In genomic region chr6:112815604-112816003, GRCm38 (mm10) we compare ENCODE assay signal across 22 mouse cellular contexts.
A peak's percentile ranks its signal among the peaks of the same experiment; 100 is the strongest.
DNase-seq lines count a peak whose midpoint lies in the region; ATAC-seq lines count a peak whose summit lies in the region.
"Had no signal": no experiment of that assay in that cellular context is flagged by ENCODE, and none has a peak within 500 bp of the region (broad histone marks: within the 10 kb centered on the region; RNA-seq: fewer than 3 reads in every experiment).

No protein-coding gene starts in this region.

- DNase-seq in midbrain, embryonic 10.5 days (ENCODE audit: low spot score): no peak
- peak; percentile 10 for DNase-seq in R1 (ENCODE audit: low read depth, low spot score)
- no peak for DNase-seq in heart, adult 8-10 months (ENCODE audit: low spot score)
- DNase-seq in layer of hippocampus, adult 18-20 months (ENCODE audit: low spot score in 2 of 2): no peak
- DNase-seq: adrenal gland, postnatal 36 days; cerebellum, adult 9-10 months; gastrocnemius, adult 2 months; kidney, adult 8-10 months; kidney, postnatal 10 days; layer of hippocampus, postnatal 36 days; liver, postnatal 0 days; retina, postnatal 1 day; right cerebral cortex, postnatal 4 days had no signal

- no peak for ATAC-seq in forebrain, embryonic 12.5 days (ENCODE audit: low FRiP score)
- no peak for ATAC-seq in forebrain, embryonic 15.5 days (replicated peaks)
- no peak for ATAC-seq in midbrain, embryonic 16.5 days
- ATAC-seq in midbrain, embryonic 15.5 days (replicated peaks): no peak
- ATAC-seq: liver, postnatal 0 days; lung, postnatal 0 days had no signal

- no peak overlapping the region for H3K4me3 ChIP-seq in forebrain, embryonic 12.5 days (replicated peaks)
- H3K4me3 ChIP-seq in forebrain, embryonic 15.5 days: no peak overlapping the region
- no peak overlapping the region for H3K4me3 ChIP-seq in midbrain, embryonic 10.5 days
- no peak overlapping the region for H3K4me3 ChIP-seq in midbrain, embryonic 16.5 days (ENCODE audit: low read depth, low read length)
- H3K4me3 ChIP-seq in midbrain, embryonic 15.5 days: no peak overlapping the region
- H3K4me3 ChIP-seq: embryonic facial prominence, embryonic 15.5 days; gastrocnemius, adult 2 months; heart, embryonic 15.5 days; intestine, embryonic 15.5 days had no signal

- peaks cover 65% of the 10 kb centered on the region for H3K4me1 ChIP-seq in forebrain, embryonic 12.5 days
- peaks cover 24% of the 10 kb centered on the region for H3K4me1 ChIP-seq in forebrain, embryonic 15.5 days
- H3K4me1 ChIP-seq in midbrain, embryonic 10.5 days: peaks cover 73% of the 10 kb centered on the region
- peaks cover 42% of the 10 kb centered on the region for H3K4me1 ChIP-seq in midbrain, embryonic 16.5 days (ENCODE audit: control insufficient read depth, insufficient read depth, low read length)
- peaks cover 53% of the 10 kb centered on the region for H3K4me1 ChIP-seq in midbrain, embryonic 15.5 days
- H3K4me1 ChIP-seq: heart, embryonic 15.5 days; intestine, embryonic 15.5 days had no signal

- no peaks in the 10 kb centered on the region for H3K9me3 ChIP-seq in forebrain, embryonic 12.5 days
- no peaks in the 10 kb centered on the region for H3K9me3 ChIP-seq in forebrain, embryonic 15.5 days
- no peaks in the 10 kb centered on the region for H3K9me3 ChIP-seq in midbrain, embryonic 10.5 days (replicated peaks)
- H3K9me3 ChIP-seq in midbrain, embryonic 16.5 days (replicated peaks; ENCODE audit: control insufficient read depth, low read length, poor library complexity, severe bottlenecking): no peaks in the 10 kb centered on the region
- H3K9me3 ChIP-seq in midbrain, embryonic 15.5 days: no peaks in the 10 kb centered on the region
- H3K9me3 ChIP-seq: embryonic facial prominence, embryonic 15.5 days; heart, embryonic 15.5 days; intestine, embryonic 15.5 days had no signal

- H3K36me3 ChIP-seq in forebrain, embryonic 12.5 days (replicated peaks): peaks cover 24% of the 10 kb centered on the region
- no peaks in the 10 kb centered on the region; the same call in 1 of the 2 replicates for H3K36me3 ChIP-seq in forebrain, embryonic 15.5 days
- H3K36me3 ChIP-seq in midbrain, embryonic 10.5 days: peaks cover 83% of the 10 kb centered on the region
- H3K36me3 ChIP-seq in midbrain, embryonic 16.5 days (ENCODE audit: control insufficient read depth, insufficient read depth, low read length): 0 out of 2 replicates have a peak, but pooled peaks cover 3% of the 10 kb centered on the region
- no peaks in the 10 kb centered on the region for H3K36me3 ChIP-seq in midbrain, embryonic 15.5 days (replicated peaks)
- H3K36me3 ChIP-seq: embryonic facial prominence, embryonic 15.5 days; heart, embryonic 15.5 days; intestine, embryonic 15.5 days had no signal

- H3K9ac ChIP-seq in forebrain, embryonic 12.5 days: no peak overlapping the region
- no peak overlapping the region for H3K9ac ChIP-seq in forebrain, embryonic 15.5 days (replicated peaks)
- no peak overlapping the region for H3K9ac ChIP-seq in midbrain, embryonic 16.5 days (ENCODE audit: low read depth, low read length)
- H3K9ac ChIP-seq in midbrain, embryonic 15.5 days: no peak overlapping the region
- H3K9ac ChIP-seq: embryonic facial prominence, embryonic 15.5 days; heart, embryonic 15.5 days; intestine, embryonic 15.5 days; liver, postnatal 0 days had no signal

- WGBS in forebrain, embryonic 12.5 days: 31% methylated on average over 6 of the region's 6 CpGs
- 26% methylated on average over 6 of the region's 6 CpGs for WGBS in forebrain, embryonic 15.5 days
- 85% methylated on average over 6 of the region's 6 CpGs for WGBS in midbrain, embryonic 10.5 days
- 30% methylated on average over 6 of the region's 6 CpGs for WGBS in midbrain, embryonic 16.5 days
- 28% methylated on average over 6 of the region's 6 CpGs for WGBS in midbrain, embryonic 15.5 days

- H3K27me3 ChIP-seq in forebrain, embryonic 12.5 days: no peaks in the 10 kb centered on the region
- H3K27me3 ChIP-seq in forebrain, embryonic 15.5 days: no peaks in the 10 kb centered on the region
- H3K27me3 ChIP-seq in midbrain, embryonic 10.5 days (ENCODE audit: low read depth, poor library complexity, severe bottlenecking): no peaks in the 10 kb centered on the region
- no peaks in the 10 kb centered on the region for H3K27me3 ChIP-seq in midbrain, embryonic 16.5 days (ENCODE audit: control insufficient read depth, insufficient read depth, low read depth, low read length)
- H3K27me3 ChIP-seq in midbrain, embryonic 15.5 days (replicated peaks): no peaks in the 10 kb centered on the region
- H3K27me3 ChIP-seq: embryonic facial prominence, embryonic 15.5 days; heart, embryonic 15.5 days; intestine, embryonic 15.5 days had no signal

- H3K4me2 ChIP-seq in forebrain, embryonic 12.5 days: no peak overlapping the region
- H3K4me2 ChIP-seq in forebrain, embryonic 15.5 days (replicated peaks): no peak overlapping the region
- H3K4me2 ChIP-seq in midbrain, embryonic 16.5 days (ENCODE audit: low read length): no peak overlapping the region
- no peak overlapping the region for H3K4me2 ChIP-seq in midbrain, embryonic 15.5 days
- H3K4me2 ChIP-seq: embryonic facial prominence, embryonic 15.5 days; heart, embryonic 15.5 days; intestine, embryonic 15.5 days had no signal

- peak overlapping the region; percentile 71; the same call in 1 of the 2 replicates for H3K27ac ChIP-seq in forebrain, embryonic 12.5 days
- H3K27ac ChIP-seq in forebrain, embryonic 15.5 days (replicated peaks): no peak overlapping the region
- H3K27ac ChIP-seq in midbrain, embryonic 10.5 days (replicated peaks): peak overlapping the region; percentile 74; the same call in 1 of the 2 replicates
- H3K27ac ChIP-seq in midbrain, embryonic 16.5 days (ENCODE audit: low read length): no peak overlapping the region
- H3K27ac ChIP-seq in midbrain, embryonic 15.5 days: peak overlapping the region; percentile 72; the same call in 1 of the 2 replicates
- H3K27ac ChIP-seq: embryonic facial prominence, embryonic 15.5 days; gastrocnemius, adult 2 months; heart, embryonic 15.5 days; intestine, embryonic 15.5 days; macrophage had no signal

Comparison
In these comparisons a context has a peak if more than half of its experiments do, and no peak if none do; other contexts are left out.
1. H3K27ac ChIP-seq: peak in forebrain, embryonic 12.5 days (single experiment), midbrain, embryonic 10.5 days (single experiment) and midbrain, embryonic 15.5 days (single experiment); none in forebrain, embryonic 15.5 days (single experiment) and midbrain, embryonic 16.5 days (single experiment).